Mouse (Mus musculus): ENCODE results near the gene Trnp1.
"Not testable (repeated sequence)": the region's sequence is repeated elsewhere in the genome, so short reads cannot be mapped to it uniquely, and the experiment has no call there.

Trnp1 gene

DNA sequence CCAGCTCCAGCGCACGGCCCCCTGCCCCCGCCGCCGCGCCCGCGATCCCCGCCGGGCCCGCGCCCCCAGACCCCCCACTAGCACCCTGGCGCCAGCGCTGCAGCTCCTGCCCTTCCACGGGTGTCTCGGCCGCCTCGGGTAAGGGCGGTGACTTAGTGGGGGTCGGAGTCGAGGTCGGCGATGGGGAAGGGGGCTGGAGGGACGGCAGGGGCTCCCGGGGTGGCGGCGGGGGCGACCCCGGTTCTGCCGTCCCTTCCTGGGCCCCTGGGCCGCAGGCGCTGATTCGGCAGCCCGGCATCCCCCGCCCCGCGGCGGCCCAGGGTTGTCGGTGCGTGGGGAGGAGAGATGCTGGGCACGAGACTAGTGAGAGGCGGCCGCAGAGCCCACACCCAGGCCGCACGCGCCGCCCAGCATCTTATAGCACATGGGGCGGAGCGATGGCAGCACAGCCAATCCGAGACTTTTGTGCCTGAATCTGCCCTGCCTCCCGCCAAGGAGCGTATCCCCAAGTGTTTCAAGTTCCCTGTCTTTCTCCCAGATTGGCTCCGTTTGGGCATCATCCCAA is at the start of gene Trnp1:
TSS of gene Trnp1 (minus strand) at position 391 of the 565 bp plus-strand sequence.
- DNase-seq, result peak; percentile 53 to 69

DNA sequence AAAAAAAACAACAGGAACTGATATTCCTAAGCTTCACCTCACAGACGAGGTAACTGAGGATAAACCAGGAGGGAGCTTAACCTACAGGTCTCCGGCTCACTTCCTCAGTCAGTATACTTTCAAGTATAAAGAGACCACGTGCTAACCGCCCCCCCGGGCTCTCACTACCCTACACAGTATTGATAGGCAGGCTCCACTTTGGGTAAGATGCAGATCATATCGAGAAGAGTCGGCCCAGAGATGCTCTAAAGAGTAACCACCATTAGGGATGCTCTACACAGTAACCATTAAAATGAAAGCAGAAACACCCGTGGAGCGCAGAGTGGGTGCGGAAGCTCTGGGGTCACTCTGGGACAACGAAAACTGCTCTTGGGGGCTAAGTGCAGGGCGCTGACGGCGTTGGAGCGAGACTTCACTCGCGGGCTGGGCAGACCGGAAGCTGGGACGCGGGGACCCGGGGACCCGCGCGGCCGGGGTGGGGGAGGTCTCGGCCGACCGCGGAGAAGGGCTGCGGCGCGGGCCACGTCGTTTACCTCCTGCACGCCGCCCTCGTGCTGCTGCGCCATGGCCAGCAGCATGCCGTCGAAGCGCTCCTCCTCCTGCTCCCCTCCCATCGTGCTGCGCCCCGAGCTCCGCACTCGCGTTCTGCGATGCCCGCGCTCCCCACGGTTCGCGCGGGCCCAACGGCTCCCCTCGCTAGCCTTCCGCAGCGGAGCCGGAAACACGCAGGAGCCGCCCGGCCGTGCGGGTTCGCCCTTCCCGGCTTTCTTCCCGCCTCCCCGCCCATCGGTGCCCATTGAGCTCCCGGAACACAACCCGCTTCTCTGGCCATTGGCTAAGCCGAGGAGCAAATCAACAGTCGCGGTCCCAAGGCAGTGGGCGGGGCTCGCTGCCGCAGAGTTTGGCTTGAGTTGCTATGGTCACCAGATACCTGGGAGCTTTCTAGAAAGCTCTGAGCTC is 47.2 kb upstream of the Trnp1 start, which contains the start of gene Nudc:
TSS of gene Nudc (minus strand) at position 725 of the 960 bp plus-strand sequence.
- peak; percentile 93 to 96 for DNase-seq

DNA sequence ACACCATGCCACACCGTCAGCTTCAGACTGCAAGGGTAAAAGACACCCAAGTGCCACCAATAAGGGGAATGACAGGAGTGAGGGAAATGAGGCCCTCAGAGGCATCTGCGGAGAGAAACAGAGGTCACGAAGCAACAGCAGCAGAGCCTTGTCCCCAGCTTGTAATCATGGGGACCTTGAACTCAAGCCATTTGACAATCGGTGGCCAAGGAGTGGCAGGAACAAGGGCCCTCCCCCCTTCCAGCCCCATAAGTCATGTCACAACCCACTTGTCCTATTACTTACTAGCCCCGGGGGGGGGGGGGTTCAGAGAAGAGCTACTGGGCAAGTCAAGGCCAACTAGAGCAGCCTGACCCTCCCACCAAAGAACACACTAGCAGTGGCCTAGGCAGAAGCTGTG is 38.3 kb upstream of the Trnp1 start:
- no peak for DNase-seq

DNA sequence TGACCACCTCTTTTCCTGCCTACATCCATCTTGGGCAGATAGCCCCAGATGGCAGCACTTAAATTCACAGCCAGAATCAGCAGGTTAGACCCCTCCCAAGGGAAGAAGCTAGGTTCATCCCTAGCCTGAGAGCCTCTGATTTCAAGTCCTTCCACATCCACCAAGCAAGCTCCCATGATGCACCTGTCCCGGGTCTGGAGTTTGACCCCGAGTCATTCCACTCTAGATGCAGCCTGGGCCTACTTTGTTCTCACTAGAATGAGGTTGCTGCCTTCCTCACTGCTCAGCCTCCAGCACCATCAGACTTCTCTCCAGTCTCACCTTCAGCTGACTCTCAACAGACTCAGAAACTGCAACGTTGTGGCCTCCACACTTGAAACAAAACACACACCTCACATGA is 37.7 kb upstream of the Trnp1 start:
- no peak for DNase-seq

DNA sequence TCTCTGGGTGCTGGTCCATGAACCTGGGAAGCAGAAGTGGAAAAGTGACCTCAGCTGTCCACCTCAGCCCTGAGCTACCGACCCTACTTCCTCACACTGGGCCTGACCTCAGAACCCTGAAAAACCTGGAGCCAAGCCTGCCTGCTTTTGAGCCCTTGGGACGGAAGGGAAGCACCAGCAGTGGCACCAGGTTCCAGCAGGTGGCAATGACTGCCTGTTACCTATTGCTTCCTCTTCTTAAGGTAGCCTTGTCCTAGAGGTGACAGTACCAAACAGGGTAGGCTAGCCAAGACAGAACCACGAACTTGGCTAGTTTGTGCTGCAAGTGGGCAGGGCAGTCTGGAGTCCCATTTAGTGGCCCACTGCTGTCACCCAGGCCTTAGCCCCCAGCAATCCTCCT is 34.4 kb upstream of the Trnp1 start:
- no peak for DNase-seq

DNA sequence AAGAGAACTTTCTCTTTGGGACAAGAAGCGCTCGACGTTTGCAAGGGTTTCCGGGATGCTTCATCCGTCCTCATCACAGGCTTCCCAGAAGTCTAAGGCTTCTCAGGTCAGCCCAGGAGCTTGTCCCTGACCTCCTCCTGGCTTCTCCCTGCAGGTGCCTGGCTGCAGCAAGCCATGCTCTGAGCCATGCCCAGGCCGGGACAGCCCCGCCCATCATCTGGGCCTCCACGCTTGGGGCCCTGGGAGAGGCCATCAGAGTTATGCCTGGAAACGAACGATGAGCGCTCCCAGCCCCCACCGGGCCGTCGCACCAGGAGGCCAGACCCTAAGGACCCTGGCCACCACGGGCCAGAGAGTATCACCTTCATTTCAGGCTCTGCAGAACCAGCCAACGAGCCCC is 29.4 kb upstream of the Trnp1 start:
- no peak for DNase-seq

DNA sequence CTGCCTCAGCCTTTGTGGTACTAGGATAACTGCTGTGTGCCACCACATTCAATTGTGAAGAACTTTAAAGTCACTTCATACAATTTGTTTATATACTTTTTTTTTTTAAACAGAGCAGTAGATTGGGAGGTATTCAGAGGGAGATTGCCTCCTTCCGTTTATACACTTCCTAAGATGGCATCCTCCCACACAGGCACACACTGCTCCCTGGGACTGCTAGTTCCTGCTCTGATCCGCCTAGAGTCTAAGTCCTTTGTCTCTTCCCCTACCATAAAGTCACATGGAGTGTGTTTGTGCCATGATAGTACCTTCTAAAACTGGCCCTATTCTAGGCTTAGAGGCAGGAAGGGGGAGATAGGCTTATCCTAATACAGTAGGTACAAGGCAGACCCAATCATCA is 23.2 kb upstream of the Trnp1 start:
- no peak for DNase-seq

DNA sequence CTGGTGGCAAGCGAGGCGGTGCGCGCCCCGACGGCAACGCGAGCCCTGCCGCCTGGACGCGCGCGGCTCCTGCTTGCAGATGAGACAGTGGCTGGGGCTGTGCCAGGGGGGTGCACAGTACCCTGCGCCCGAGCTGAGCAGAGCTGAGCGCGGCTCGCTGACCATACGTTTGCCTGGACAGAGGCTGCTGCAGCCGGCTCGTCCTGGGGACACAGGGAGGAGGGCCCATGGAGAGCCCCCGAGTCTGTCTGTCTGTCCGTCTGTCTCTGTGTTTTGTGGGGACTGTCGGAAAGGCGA is 21.0 kb upstream of the Trnp1 start:
- no peak for DNase-seq

DNA sequence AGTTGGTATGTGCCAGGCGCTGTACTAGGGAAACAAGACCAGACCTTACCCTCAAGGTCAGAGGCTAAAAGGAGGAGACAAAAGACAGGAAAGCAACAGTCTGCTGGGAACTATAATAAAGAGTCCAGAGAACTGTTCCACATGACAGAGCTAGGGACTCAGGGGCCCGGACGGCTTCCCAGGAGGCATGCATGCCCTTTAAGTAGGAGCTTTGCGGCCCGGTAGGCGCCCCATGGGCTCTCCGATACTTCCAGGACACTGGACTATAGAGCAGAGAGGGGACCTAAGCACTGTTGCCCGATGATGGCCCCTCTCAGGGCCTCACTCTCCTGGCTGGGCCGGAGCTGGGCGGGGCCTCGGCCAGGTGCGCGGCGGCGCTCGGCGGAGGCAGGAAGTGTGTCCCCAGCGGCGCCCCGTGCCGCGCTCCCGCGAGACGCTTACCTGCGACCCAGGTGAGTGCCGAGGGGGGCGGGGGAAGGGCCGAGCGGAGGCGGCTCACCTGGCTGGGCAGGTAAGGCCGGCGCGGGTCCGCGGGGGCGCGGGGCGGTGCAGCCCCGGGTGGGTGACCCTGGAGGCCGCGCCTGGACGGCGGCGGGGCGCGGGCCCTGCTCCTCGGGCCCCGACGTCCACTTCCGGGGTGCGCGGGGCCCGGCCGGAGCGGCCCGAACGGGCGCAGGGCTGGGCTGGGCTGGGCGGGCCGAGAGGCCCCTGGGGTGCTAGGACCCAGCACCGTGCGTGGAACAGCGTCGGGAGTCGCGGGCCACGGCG is 20.4 kb upstream of the Trnp1 start, which contains the start of gene Kdf1:
TSS of gene Kdf1 (plus strand) at position 363 of the 768 bp plus-strand sequence.
- DNase-seq, result peak in 1 of 2 experiments; percentile 27

DNA sequence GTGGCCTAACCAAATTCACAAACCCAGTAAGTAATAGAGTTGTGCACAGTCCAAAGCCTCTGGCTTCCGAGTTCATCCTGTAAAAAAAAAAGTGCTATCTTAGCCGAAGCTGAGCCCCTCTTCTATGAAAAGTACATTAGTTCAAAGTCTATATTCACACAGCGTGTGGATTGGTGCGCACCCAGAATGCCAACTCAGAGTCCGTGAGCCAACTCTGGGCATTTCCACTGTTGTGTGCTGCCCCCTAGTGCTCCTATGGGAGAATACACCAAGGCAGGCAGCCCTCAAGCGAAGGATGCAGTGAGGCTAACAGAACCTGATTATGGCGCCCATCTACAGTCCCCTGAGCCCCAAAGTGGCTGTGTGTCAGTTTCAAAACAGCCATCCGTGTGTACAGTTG is 14.6 kb upstream of the Trnp1 start:
- peak; percentile 75 to 76 for DNase-seq

DNA sequence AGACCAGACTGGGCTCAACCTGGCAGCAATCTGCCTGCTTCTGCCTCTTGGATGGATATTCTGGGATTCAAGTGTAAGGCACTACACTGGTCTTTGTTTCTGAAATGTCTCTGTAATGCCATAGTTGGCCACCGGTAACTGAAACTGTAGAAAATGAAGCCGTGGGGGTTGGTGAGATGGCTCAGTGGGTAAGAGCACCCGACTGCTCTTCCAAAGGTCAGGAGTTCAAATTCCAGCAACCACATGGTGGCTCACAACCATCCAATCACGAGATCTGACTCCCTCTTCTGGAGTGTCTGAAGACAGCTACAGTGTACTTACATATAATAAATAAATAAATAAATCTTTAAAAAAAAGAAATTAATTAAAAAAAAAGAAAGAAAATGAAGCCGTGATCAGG is 14.2 kb upstream of the Trnp1 start:
- not testable (repeated sequence) for DNase-seq

DNA sequence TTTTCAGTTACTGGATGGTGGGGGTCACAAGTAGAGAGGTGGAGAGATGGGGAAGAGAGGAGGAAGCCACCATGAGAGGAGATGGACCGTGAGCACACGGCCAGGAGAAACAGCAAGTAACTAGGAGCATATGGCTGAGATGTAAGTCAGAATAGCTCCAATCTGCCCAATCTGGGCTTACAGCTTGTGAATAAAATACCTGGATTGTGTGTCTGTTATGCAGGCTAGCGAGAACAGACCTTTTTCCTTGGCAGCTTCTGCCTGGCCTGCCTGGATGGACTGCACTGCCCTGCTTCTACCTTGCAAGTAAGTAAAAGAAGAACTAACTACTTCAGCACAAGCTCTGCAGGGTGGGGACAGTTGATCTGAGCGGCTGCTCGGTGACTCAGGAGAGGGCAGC is 12.7 kb upstream of the Trnp1 start:
- no peak for DNase-seq

DNA sequence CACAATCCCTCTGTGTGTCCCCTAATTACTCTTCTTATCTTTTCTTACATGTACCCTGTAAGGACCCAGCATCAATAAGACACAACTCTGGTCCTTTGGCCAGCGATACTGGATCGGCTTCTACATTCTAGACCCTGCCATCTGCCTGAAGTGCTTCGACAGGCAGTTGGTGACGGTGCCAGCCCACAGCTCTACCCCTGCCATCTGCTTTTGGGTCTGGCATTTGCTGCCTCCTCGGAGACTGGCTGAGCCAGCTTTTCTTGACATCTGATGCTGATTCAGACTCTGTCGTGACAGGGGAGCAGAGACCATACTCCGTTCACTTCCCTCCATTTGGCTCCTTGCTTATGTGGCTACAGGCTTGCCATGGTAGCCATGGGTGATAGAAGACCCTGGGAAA is 10.6 kb upstream of the Trnp1 start:
- DNase-seq, result no peak

DNA sequence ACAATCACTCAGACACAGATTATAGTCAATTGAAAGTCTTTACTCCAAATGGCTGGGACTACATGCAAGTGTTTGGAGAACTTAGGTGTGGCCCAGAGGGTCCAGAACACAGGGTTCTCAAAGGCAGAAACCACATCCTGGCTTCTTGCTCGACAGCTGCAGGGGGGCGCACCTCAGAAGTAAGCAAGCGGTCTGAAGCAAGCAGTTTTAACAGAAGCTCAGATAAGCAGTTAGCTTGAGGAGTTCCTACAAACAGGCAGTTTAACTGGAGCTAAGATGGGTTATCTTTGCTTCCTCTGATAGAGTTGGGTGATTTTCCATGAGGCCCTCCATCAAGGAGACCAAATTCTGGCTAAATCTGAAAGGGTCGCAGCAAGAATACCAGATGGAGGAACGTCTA is 8.2 kb upstream of the Trnp1 start:
- peak; percentile 72 to 84 for DNase-seq

DNA sequence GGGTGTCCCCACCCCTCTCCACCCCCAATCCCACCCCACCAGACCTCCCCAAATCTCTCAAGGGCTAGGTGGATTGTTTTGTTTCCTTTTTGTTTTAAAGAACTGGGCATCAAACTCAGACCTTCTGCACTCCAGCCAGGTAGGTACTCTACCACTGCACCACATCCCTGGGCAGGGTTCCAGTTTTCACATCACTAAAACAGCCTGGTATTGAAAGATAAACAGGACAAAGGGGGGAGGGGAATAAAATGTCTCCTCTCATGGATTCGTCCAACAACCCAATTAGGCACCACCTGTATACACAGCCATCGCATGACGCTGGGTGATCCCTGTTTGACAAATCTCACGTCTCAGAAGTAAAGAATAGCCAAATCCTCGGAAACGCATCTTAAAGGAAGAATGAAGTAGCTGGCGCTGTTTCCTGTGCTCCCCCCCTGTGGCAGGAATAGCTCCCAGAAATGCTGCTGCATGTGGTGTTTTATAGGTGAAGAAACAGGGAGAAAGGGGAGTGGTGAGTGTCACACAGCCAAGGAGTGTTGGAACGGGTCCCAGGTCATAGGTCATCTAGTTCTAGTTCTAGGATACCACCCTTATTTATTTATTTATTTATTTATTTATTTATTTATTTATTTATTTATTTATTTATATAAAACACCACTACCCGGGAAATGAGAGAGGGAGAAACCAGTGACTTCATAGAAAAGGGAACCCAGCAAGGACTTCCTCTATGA is 6.6 kb upstream of the Trnp1 start:
- no peak for DNase-seq

DNA sequence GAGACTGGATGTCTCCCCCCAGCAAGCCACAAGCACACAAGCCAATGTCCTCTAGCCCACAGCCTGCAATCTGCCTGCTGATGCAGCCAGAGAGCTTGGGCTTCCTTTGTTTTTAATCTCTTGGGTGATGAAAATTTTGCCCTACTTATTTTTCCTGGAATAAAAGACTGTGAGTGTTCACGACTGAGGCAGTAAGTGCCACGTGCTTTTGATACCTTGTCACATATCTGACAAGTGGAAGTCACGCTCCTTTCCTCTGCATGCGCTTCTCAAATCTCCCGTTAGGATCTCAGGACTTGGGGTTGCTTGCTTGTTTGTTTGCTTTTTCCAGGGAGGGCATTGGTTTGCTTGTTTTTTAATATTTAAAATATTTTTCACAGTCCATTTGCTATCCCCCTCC is 6.0 kb upstream of the Trnp1 start:
- no peak for DNase-seq

DNA sequence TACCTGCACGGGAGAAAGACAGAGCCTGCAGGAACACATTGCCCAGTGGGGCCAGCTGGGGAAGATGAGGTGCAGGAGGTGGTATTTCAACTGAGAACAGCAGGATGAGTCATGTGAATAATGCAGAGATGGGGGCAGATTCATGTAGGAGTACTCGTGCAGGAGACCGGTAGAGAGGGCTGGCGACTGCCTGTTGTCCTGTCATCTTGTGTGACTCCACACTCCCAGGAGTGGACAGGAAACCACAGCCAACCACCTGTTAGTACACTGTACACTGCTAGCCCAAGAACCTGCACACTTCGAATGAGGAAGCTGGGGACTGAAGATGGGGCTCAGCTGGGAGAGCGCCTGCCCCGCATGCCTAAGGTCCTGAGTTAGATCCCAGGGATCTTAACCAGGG is 3.2 kb upstream of the Trnp1 start:
- no peak for DNase-seq

DNA sequence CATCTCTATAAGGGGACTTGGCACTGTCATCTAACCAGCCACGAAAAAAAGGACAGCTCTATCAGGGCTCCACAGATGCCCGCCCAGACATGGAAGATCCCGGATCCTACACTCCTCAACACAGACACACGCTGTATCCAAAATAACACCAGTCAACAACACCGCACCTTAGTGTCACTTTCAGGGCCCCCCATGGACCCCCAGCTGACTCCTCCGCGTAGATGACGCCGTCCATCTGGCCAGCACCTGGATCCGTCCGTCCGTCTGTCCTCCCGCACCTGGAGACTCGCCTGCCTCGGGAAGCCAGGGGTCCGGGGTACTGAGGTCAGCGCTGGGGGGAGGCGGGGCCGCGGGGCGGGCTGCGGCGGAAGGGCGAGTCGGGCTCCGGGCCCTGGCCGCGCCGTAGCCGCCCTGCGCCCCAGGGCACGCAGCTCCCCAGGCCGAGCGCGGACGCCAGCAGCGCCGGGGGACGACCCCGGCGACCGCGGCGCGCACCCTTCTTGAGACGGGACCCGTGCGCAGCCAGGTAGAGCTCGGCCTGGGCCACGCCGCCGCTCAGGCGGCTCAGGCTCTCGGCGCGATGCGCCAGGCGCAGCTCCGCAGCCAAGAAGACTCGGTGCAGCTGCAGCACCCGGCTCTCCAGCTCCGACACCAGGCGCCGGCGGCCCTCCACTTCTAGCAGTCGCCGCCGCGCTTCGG is 740 bp downstream of the Trnp1 start:
- DNase-seq, result no peak

DNA sequence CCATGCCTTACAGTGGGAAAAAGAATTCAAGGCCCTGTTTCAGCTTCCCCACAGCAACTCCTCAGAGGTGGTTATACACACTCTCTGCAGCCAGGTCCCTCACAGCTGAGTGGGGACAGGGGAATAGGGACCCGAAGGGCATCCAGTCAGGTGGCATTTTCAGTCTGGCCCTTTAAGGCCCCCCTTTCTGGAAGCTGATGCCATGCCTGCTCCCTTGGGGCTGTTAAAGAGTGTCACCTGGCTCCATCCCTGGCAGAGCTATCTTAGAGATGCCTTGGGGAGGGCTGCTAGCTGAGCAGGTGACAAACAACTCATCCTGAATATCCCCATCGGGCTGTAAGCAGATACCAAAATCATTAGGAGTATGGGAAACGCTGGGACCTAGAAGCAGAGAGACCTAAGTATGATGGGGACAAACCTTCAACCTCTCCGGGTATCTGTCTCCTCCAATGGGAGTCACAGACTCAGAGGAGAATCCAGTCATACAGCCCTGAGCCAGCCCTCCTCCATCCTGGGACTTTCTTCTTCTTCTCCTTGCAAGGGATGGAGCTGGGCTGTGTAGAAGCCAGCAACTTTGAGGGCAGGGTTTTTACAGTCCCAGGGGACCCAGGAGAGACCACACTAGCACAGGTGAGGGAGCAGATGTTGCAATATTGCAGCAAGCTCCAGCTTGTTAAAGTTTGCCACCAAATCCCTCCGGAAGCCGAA is 1.5 kb downstream of the Trnp1 start:
- DNase-seq, result no peak

DNA sequence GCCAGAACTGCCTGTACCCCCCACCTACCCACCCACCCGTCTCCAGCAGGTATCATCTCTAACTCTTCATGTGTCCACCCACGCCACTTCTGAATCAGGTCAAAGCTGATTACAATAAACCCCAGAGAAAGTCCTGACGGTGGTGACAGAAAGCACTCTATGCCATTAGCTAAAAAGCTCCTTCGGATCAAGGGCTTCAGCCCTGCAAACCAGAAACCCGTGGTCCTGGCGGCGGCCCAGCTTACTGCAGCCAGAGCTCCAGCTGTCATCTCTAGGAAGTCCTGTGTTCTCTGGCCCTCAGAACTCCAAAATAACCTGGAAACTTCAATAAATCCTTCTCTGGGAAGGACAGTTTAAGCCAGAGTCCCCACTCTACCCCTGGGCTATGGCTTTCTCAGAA is 2.6 kb downstream of the Trnp1 start:
- no peak for DNase-seq

DNA sequence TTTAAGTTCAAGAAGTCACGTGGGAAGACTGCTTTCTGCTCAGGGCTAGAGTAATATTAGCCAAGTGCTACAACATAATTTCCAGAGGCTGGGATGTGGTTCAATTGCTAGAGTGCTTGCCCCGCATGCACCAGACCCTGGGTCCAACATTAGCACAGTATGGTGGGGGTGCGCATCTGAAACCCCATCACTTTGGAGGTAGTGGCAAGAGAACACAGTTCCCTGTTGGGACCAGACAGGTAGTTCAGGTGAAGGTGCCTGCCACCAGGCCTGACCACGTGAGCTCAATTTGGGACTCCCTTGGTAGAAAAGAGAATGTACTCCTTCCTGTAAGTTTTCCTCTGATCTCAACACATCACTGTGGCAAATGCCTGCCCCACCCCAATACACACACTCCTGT is 3.5 kb downstream of the Trnp1 start:
- no peak for DNase-seq

DNA sequence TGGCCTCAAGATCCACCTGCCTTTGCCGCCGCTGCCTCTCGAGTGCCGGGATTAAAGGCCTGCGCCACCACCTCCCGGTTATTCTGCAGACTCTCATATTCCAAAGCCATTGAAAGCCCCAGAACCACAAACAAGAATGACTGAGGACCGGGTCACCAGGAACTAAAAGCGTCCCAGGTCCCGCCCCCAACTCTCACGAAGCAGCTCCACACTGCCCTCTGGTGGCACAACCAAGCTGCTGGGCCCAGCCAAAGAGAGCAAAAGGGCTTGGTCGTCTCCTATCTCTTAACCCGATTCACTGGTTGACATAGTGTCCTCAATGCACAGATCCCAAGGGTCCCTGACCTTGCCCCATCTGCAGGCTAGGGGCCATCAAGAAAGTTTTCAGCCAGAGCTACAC is 3.9 kb downstream of the Trnp1 start:
- DNase-seq, result peak; percentile 81 to 87
